Mouse (Mus musculus) midbrain, embryonic 16.5 days (tissue): ENCODE measurements around the gene Kcns3. TPM values are rescaled to one million over a fixed set of nuclear protein-coding genes. Genes with fewer than 3 reads are reported as not detected.
"Not testable (repeated sequence)": the region's sequence is repeated elsewhere in the genome, so short reads cannot be mapped to it uniquely, and the experiment has no call there.

Experiments
- ATAC-seq: fragments of 200-750 bp; cut with Nextera tagmentation; 2 replicates; pipeline ENCODE4 v1.8.0; 2017; ENCODE audit warnings: moderate TSS enrichment
- H3K27ac ChIP-seq: fragments of 300-500 bp; sonication (generic); 2 replicates; pipeline ENCODE4 v1.5.1; 2014; ENCODE audit warnings: mild to moderate bottlenecking, low read length, mixed read lengths
- H3K27me3 ChIP-seq: fragments of 300-500 bp; sonication (generic); 2 replicates; pipeline ENCODE4 v1.6.1; 2014; ENCODE audit warnings: low read depth, low read length, mixed read lengths; ENCODE audit not compliant: control insufficient read depth, insufficient read depth
- H3K36me3 ChIP-seq: fragments of 300-500 bp; sonication (generic); 2 replicates; pipeline ENCODE4 v1.6.1; 2014; ENCODE audit warnings: mild to moderate bottlenecking, low read length, moderate library complexity, mixed read lengths; ENCODE audit not compliant: control insufficient read depth, insufficient read depth
- H3K4me1 ChIP-seq: fragments of 300-500 bp; sonication (generic); 2 replicates; pipeline ENCODE4 v1.6.1; 2014; ENCODE audit warnings: mild to moderate bottlenecking, low read length, mixed read lengths; ENCODE audit not compliant: control insufficient read depth, insufficient read depth
- H3K4me2 ChIP-seq: fragments of 300-500 bp; sonication (generic); 2 replicates; pipeline ENCODE4 v1.6.1; 2014; ENCODE audit warnings: mild to moderate bottlenecking, low read length, mixed read lengths
- H3K4me3 ChIP-seq: fragments of 300-500 bp; sonication (generic); 2 replicates; pipeline ENCODE4 v1.5.1; 2014; ENCODE audit warnings: low read depth, mild to moderate bottlenecking, low read length, moderate library complexity, mixed read lengths
- H3K9ac ChIP-seq: fragments of 300-500 bp; sonication (generic); 2 replicates; pipeline ENCODE4 v1.6.1; 2014; ENCODE audit warnings: low read depth, low read length, mixed read lengths
- H3K9me3 ChIP-seq: fragments of 300-500 bp; sonication (generic); replicated peaks from 2 replicates; pipeline ENCODE4 v1.6.1; 2014; ENCODE audit warnings: mild to moderate bottlenecking, low read length, mixed read lengths; ENCODE audit not compliant: control insufficient read depth, poor library complexity, severe bottlenecking
- WGBS: fragments of 180-500 bp; shearing (Covaris S2); extraction: QIAGEN DNeasy Blood & Tissue Kit; methylation state at CpG from one replicate; pipeline ENCODE4 v1.1.7; 2014; 5-methylcytosine and 5-hydroxymethylcytosine counted together
- polyA plus RNA-seq: library from polyadenylated mRNA; unstranded; fragments of >200 nt; fragmentation: Nextera tagmentation; extraction: Ambion mirVana; gene quantifications from 2 replicates; pipeline ENCODE4 v1.2.1, GENCODE M21; 2015

Kcns3 gene
- polyA plus RNA-seq, 1 experiment from 2014 or later, result 0.33 TPM

- Histone ChIP-seq H3K36me3 (no peaks in the 10 kb centered on the region), H3K4me1 (no peaks in the 10 kb centered on the region), H3K9me3 (no peaks in the 10 kb centered on the region), H3K27me3 (no peaks in the 10 kb centered on the region), H3K4me2 (no peak overlapping the region), H3K27ac (no peak overlapping the region), H3K4me3 (no peak overlapping the region), H3K9ac (no peak overlapping the region)
- no peak for ATAC-seq
- 67% methylated on average over 5 of the region's 5 CpGs for whole genome bisulfite sequencing
Observed at GRCm38 (mm10) chr12:11126186-11126759, 24.6 kb downstream of the Kcns3 start.

GRCm38 (mm10) chr12:11101565-11101964 lies 49.3 kb downstream of the Kcns3 start:
- Histone ChIP-seq H3K9me3 (no peaks in the 10 kb centered on the region), H3K4me1 (no peaks in the 10 kb centered on the region), H3K36me3 (no peaks in the 10 kb centered on the region), H3K27ac (no peak overlapping the region), H3K27me3 (no peaks in the 10 kb centered on the region), H3K4me3 (no peak overlapping the region), H3K9ac (no peak overlapping the region), H3K4me2 (no peak overlapping the region)
- 83% methylated on average over 3 of the region's 3 CpGs for WGBS
- ATAC-seq, result no peak

GRCm38 (mm10) chr12:11088626-11089372 lies 62.1 kb downstream of the Kcns3 start:
- ATAC-seq, result no peak
- 84% methylated on average over 5 of the region's 5 CpGs for WGBS
- H3K9me3 ChIP-seq, result no peaks in the 10 kb centered on the region
- H3K4me2 ChIP-seq, result no peak overlapping the region
- no peak overlapping the region for H3K9ac ChIP-seq
- no peaks in the 10 kb centered on the region for H3K27me3 ChIP-seq
- H3K27ac ChIP-seq, result no peak overlapping the region
- H3K4me1 ChIP-seq, result no peaks in the 10 kb centered on the region
- no peaks in the 10 kb centered on the region for H3K36me3 ChIP-seq
- H3K4me3 ChIP-seq, result no peak overlapping the region

GRCm38 (mm10) chr12:11086866-11087265 lies 64.0 kb downstream of the Kcns3 start:
- H3K4me2 ChIP-seq, result no peak overlapping the region
- no peak overlapping the region for H3K4me3 ChIP-seq
- no peaks in the 10 kb centered on the region for H3K4me1 ChIP-seq
- WGBS, result 83% methylated on average over 5 of the region's 5 CpGs
- no peaks in the 10 kb centered on the region for H3K36me3 ChIP-seq
- H3K27ac ChIP-seq, result no peak overlapping the region
- ATAC-seq, result no peak
- H3K27me3 ChIP-seq, result no peaks in the 10 kb centered on the region
- H3K9me3 ChIP-seq, result no peaks in the 10 kb centered on the region
- H3K9ac ChIP-seq, result no peak overlapping the region

GRCm38 (mm10) chr12:11071079-11071478 lies 79.8 kb downstream of the Kcns3 start:
- H3K4me2 ChIP-seq, result no peak overlapping the region
- WGBS, result 93% methylated on average over 2 of the region's 2 CpGs
- H3K9ac ChIP-seq, result no peak overlapping the region
- H3K27me3 ChIP-seq, result no peaks in the 10 kb centered on the region
- H3K36me3 ChIP-seq, result no peaks in the 10 kb centered on the region
- no peaks in the 10 kb centered on the region for H3K4me1 ChIP-seq
- H3K9me3 ChIP-seq, result no peaks in the 10 kb centered on the region
- H3K4me3 ChIP-seq, result no peak overlapping the region
- no peak overlapping the region for H3K27ac ChIP-seq
- no peak for ATAC-seq

GRCm38 (mm10) chr12:11066865-11067264 lies 84.0 kb downstream of the Kcns3 start:
- H3K9ac ChIP-seq, result no peak overlapping the region
- H3K36me3 ChIP-seq, result no peaks in the 10 kb centered on the region
- H3K27me3 ChIP-seq, result no peaks in the 10 kb centered on the region
- no peak overlapping the region for H3K27ac ChIP-seq
- 20% methylated on average over 2 of the region's 2 CpGs for WGBS
- no peak overlapping the region for H3K4me3 ChIP-seq
- no peaks in the 10 kb centered on the region for H3K9me3 ChIP-seq
- H3K4me2 ChIP-seq, result no peak overlapping the region
- no peaks in the 10 kb centered on the region for H3K4me1 ChIP-seq
- 0 out of 2 replicates have a peak, but pooled peaks have one; percentile 28 for ATAC-seq

- not testable (repeated sequence) for H3K36me3 ChIP-seq, ATAC-seq, H3K4me2 ChIP-seq, H3K4me3 ChIP-seq, H3K27ac ChIP-seq, H3K9me3 ChIP-seq, H3K27me3 ChIP-seq, H3K9ac ChIP-seq, H3K4me1 ChIP-seq
- WGBS, result 61% methylated on average over 4 of the region's 4 CpGs
Observed at GRCm38 (mm10) chr12:11052676-11053075, 98.2 kb downstream of the Kcns3 start.

GRCm38 (mm10) chr12:11041821-11042220 lies 109.0 kb downstream of the Kcns3 start:
- Histone ChIP-seq H3K27ac (no peak overlapping the region), H3K9ac (no peak overlapping the region), H3K4me2 (no peak overlapping the region), H3K4me1 (no peaks in the 10 kb centered on the region), H3K4me3 (no peak overlapping the region), H3K9me3 (no peaks in the 10 kb centered on the region), H3K27me3 (no peaks in the 10 kb centered on the region), H3K36me3 (no peaks in the 10 kb centered on the region)
- no peak for ATAC-seq
